Mouse (Mus musculus): Measurements from ENCODE around the gene 2900092C05Rik.

Gene 2900092C05Rik

GRCm38 (mm10) chr7:12512217-12512616 lies at the start of gene 2900092C05Rik:
2900092C05Rik (plus strand) TSS chr7:12512517.
- DNase-seq, result no peak

- peak; percentile 88 to 92 for DNase-seq
These were observed 33.9 kb upstream of the 2900092C05Rik start, which contains the start of gene Zfp606 for GRCm38 (mm10) chr7:12478158-12479008. Zfp606 (plus strand) TSS chr7:12478293.

- DNase-seq, result no peak
These were observed 33.3 kb upstream of the 2900092C05Rik start for GRCm38 (mm10) chr7:12479009-12479346.

- DNase-seq, result no peak
These were observed 32.8 kb upstream of the 2900092C05Rik start for GRCm38 (mm10) chr7:12479525-12479924.

GRCm38 (mm10) chr7:12483771-12484170 lies 28.5 kb upstream of the 2900092C05Rik start:
- DNase-seq, result no peak

- no peak for DNase-seq
These were observed 26.4 kb upstream of the 2900092C05Rik start for GRCm38 (mm10) chr7:12485956-12486355.

- DNase-seq, result no peak
These were observed 25.6 kb upstream of the 2900092C05Rik start for GRCm38 (mm10) chr7:12486691-12487090.

GRCm38 (mm10) chr7:12510913-12511312 lies 1.4 kb upstream of the 2900092C05Rik start:
- no peak for DNase-seq
